Mouse (Mus musculus) lung, adult 2 months (tissue): ENCODE measurements around the gene Tbx5. TPM values are rescaled to one million over a fixed set of nuclear protein-coding genes. Genes with fewer than 3 reads are reported as not detected.

Source experiments
- DNase-seq: peaks from one replicate; pipeline ENCODE4 v3.0.0; 2022
- H3K4me1 ChIP-seq: fragments of 200-500 bp; 2 replicates; pipeline ENCODE4 v1.6.1; 2011; ENCODE audit warnings: low read length; ENCODE audit not compliant: control insufficient read depth, insufficient read depth
- H3K4me3 ChIP-seq: fragments of 200-500 bp; replicated peaks from 2 replicates; pipeline ENCODE3; 2011; ENCODE audit warnings: low read depth, mild to moderate bottlenecking, control low read depth, low read length; ENCODE audit errors: extremely low read depth
- CTCF ChIP-seq: fragments of 200-500 bp; IDR thresholded peaks from 2 replicates; pipeline ENCODE4 v1.5.1; 2011; ENCODE audit warnings: mild to moderate bottlenecking, low read length, control low read depth; ENCODE audit not compliant: insufficient read depth
- POLR2A ChIP-seq: fragments of 200-500 bp; IDR thresholded peaks from 2 replicates; pipeline ENCODE4 v1.6.1; 2011; ENCODE audit warnings: low read depth, mild to moderate bottlenecking, control low read depth, low read length, borderline replicate concordance; ENCODE audit errors: extremely low read depth
- WGBS: fragments of 180-500 bp; shearing (Covaris S2); methylation state at CpG from one replicate; pipeline ENCODE4 v1.1.7; 2018; 5-methylcytosine and 5-hydroxymethylcytosine counted together
- polyA plus RNA-seq: library from polyadenylated mRNA; depleted of rRNA; stranded (reverse); fragments of >200 nt; gene quantifications from 2 replicates; pipeline ENCODE4 v1.2.3, GENCODE M21; 2012

The Tbx5 gene
- polyA plus RNA-seq, 1 experiment: 26.9 TPM

- 5% methylated on average over 34 of the region's 34 CpGs for WGBS
- no peak for DNase-seq
- H3K4me1 ChIP-seq: no peaks in the 10 kb centered on the region; the same call in 1 of the 2 replicates
- TF ChIP-seq CTCF (no peak), POLR2A (no peak)
- peak overlapping the region; percentile 44 for H3K4me3 ChIP-seq
These were observed 7.3 kb downstream of the Tbx5 start for GRCm38 (mm10) chr5:119839616-119840368.

GRCm38 (mm10) chr5:119840404-119840803 lies 7.9 kb downstream of the Tbx5 start:
- no peak for TF ChIP-seq POLR2A
- no peak for TF ChIP-seq CTCF
- Histone ChIP-seq H3K4me3 (peak overlapping the region; percentile 29), H3K4me1 (no peaks in the 10 kb centered on the region; the same call in 1 of the 2 replicates)
- no peak for DNase-seq
- WGBS: 4% methylated on average over 7 of the region's 7 CpGs

DNA sequence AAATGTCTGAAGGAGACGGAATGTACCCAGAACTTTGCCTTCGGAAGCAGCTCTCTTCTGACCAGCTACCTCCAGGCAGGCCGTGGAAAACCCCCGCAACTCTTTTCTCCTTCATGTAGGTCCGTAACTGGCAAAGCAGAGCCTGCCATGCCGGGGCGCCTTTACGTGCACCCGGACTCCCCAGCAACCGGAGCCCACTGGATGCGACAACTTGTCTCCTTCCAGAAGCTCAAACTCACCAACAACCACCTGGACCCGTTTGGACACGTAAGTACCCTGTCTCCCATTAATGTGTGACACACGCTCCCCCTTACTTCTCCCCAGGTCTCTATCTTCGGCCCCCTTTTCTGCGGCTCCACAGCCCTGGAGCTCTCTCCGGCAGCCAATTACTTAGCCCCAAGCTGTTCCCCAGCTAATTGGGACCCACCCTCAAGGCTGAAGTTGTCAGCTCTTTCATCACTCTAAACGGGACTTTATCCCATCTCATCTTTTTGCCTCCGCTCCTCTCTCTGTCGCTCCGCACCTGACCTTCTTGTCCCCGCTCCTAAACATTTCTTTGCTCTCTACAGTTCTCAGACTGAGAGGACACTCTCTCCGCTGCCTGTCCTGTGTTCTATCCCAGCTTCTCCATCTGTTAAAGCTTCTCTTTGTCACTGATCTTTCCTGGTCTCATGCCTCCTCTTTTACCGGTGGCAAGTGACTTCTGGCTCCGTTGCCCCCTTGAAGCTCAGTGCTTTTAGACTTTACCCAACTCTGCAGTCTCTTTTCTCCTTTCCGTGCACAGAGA lies 9.4 kb downstream of the Tbx5 start:
- no peak for DNase-seq
- H3K4me1 ChIP-seq: no peaks in the 10 kb centered on the region; the same call in 1 of the 2 replicates
- H3K4me3 ChIP-seq: peak overlapping the region; percentile 4
- WGBS: 21% methylated on average over 26 of the region's 26 CpGs
- TF ChIP-seq CTCF (no peak), POLR2A (no peak)

DNA sequence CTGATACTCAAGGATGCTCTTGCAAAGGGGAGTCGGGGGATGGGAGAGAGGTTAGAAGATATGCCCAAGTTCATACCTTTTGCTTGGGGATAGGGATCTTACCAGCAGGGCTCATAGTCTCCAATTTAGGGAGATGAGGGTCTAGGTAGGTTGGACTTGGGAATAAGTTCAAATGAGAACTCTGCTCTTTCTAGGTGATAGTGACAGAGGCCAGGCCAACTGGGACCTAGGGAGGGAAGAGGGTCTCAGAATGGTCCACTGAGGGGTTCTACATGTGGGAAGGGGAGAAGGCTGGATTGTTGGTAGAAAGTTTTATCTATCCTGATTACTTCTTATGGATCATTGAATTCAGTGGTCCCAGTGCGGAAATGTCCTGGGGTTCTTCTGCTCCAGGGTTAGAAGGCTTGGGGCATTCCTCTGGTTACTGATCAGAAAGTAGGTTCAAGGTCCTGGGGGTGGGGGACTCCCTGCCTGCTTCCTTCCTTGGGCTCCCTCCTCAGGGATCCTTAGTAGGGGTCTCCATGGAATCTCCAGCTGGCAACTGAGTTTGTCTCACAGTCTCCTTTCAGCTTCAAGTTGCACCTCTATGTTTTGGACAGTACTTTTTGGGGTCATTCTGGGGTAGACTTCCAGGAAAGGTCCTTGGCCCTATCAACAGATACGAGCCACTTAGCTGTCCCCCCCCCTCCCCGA lies 10.4 kb downstream of the Tbx5 start:
- Histone ChIP-seq H3K4me1 (no peaks in the 10 kb centered on the region; the same call in 1 of the 2 replicates), H3K4me3 (no peak overlapping the region)
- no peak for TF ChIP-seq CTCF
- TF ChIP-seq POLR2A: no peak
- WGBS: 28% methylated on average over 4 of the region's 4 CpGs
- no peak for DNase-seq

DNA sequence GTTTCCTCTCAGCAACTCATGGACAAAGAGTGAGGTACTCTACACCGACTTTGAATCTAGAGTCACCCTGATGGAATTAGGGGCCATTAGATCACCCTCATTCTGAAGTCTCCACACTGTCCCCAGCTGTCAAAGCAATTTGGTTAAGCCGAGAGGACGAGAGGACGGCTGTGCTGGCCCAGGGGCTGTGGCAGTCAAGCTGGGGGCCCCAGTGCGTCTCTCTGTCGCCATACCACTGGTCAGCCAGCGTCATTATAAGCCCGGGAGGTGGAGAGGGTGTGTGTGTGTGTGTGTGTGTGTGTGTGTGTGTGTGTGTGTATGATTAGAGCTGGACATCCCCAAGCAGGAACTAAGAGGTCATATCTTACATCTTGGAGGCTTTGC lies 10.9 kb downstream of the Tbx5 start:
- H3K4me1 ChIP-seq: no peaks in the 10 kb centered on the region; the same call in 1 of the 2 replicates
- 12% methylated on average over 8 of the region's 8 CpGs for WGBS
- DNase-seq: no peak
- TF ChIP-seq CTCF (no peak), POLR2A (no peak)
- no peak overlapping the region for H3K4me3 ChIP-seq

DNA sequence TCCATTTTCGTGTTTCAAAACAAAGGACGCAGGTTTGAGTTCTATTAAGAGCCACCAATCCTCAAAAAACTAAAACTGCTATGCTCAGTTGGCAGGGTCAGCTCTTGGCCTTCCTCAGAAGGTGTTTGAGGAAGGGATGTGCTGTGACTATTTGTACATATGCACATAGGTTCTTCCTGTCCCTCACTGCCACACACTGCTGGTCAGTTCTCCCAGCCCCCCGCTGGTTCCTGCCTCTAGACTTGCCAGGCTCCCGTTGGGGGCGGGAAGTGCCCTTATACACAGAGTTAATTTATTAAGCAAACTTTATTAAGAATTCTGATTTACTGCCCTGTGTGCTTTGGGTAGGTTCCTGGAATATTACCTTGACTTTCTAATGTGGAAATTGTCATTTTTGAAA lies 11.9 kb downstream of the Tbx5 start:
- 10% methylated on average over 5 of the region's 5 CpGs for WGBS
- Histone ChIP-seq H3K4me1 (no peaks in the 10 kb centered on the region; the same call in 1 of the 2 replicates), H3K4me3 (no peak overlapping the region)
- TF ChIP-seq POLR2A: no peak
- no peak for TF ChIP-seq CTCF
- DNase-seq: no peak

DNA sequence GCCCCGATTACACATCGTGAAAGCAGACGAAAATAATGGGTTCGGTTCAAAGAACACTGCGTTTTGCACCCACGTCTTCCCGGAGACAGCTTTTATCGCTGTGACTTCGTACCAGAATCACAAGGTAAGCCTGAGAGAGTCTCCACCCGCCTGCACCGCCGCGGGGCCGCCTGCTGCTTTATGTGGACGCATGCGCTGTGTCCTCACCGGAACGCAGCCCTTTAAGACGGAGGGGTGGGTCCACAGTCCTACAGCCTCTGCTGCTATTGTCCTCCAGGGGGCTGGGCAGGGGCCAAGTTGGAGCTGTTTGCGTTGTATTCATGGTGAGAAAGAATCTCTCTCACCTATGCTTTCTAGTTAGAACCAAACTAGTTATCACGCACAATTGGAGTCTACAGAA lies 12.5 kb downstream of the Tbx5 start:
- H3K4me3 ChIP-seq: no peak overlapping the region
- H3K4me1 ChIP-seq: no peaks in the 10 kb centered on the region; the same call in 1 of the 2 replicates
- no peak for DNase-seq
- TF ChIP-seq POLR2A: no peak
- TF ChIP-seq CTCF: no peak
- WGBS: 5% methylated on average over 21 of the region's 21 CpGs

DNA sequence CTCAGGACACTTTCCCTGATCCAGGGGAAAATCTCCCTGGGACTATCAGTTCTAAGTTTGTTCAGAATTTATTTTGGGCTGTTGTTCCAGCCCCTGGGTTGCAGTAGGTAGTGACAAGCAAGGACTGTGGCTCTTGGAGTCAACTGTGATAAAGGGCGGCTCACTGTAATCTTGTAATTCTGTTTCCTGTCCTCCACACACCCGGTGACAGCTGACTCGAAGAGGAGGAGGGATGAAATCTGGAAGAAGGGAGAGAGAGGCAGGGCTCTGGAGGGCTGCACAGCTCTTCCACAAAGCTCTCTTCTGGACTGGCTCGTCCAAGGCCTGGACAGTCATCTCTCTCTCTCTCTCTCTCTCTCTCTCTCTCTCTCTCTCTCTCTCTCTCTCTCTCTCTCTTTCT lies 24.6 kb downstream of the Tbx5 start:
- 39% methylated on average over 4 of the region's 4 CpGs for WGBS
- no peak for DNase-seq
- Histone ChIP-seq H3K4me1 (no peaks in the 10 kb centered on the region), H3K4me3 (no peak overlapping the region)
- TF ChIP-seq POLR2A (no peak), CTCF (no peak)

DNA sequence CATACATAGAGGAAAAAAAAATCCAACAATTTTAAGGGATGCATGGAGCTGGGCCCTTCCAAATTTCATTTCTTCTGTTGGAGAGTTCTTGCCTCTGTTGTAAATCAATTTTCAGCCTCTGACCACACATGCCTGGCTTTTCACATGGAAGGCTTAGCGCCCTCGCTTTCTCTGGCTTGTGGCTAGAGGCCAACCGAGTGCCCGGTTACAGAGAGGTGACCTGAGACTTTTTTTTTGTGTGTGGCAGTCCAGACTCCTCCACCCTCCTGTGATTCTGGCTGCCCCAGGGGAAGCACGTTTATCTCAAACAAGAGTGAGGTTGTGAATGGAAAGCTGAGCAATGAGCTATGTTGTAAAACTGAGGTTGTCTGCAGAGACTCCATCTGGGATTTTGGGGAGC lies 28.8 kb downstream of the Tbx5 start:
- DNase-seq: no peak
- WGBS: 67% methylated on average over 5 of the region's 5 CpGs
- Histone ChIP-seq H3K4me1 (no peaks in the 10 kb centered on the region), H3K4me3 (no peak overlapping the region)
- no peak for TF ChIP-seq POLR2A
- no peak for TF ChIP-seq CTCF
